In the genomic region with DNA sequence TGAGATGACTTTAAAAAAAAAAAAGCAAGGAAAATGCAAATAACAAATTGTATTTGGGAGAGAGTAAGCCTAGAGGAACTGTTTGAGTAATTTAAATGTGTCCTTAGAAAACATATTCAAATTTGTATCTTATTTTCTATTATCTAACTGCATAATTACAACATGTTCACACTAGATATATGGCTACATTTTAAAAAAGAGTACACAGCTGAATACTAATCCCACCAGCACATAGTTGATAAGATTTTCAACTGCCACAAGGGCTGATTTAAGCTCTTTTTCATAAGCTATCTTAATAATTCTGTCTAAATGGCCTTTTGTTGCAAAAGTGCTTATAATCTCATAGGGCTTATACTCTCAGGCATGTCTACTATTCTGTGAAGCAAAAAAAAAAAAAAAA, we compare ENCODE assay signal across 27 mouse cellular contexts.
"Had no signal": no experiment of that assay in that cellular context is flagged by ENCODE, and none has a peak within 500 bp of the region (broad histone marks: within the 10 kb centered on the region; RNA-seq: fewer than 3 reads in every experiment).

No protein-coding gene starts in this region.

- H3K27ac ChIP-seq: limb, embryonic 10.5 days; limb, embryonic 12.5 days; limb, embryonic 13.5 days; limb, embryonic 15.5 days; liver, embryonic 12.5 days; liver, embryonic 13.5 days; liver, embryonic 14.5 days; liver, embryonic 15.5 days; lung, embryonic 15.5 days; macrophage; midbrain, embryonic 10.5 days; midbrain, embryonic 12.5 days; midbrain, embryonic 13.5 days; midbrain, embryonic 15.5 days had no signal

- H3K4me1 ChIP-seq: limb, embryonic 10.5 days; limb, embryonic 12.5 days; limb, embryonic 13.5 days; limb, embryonic 15.5 days; liver, embryonic 12.5 days; liver, embryonic 13.5 days; liver, embryonic 15.5 days; lung, embryonic 15.5 days; megakaryocyte, embryonic 14.5 days; midbrain, embryonic 10.5 days; midbrain, embryonic 12.5 days; midbrain, embryonic 13.5 days; midbrain, embryonic 15.5 days had no signal

- DNase-seq: left cerebral cortex, postnatal 4 days; liver; liver, embryonic 13.5 days; liver, postnatal 0 days; lung, adult 18-20 months; lung, adult 2 months; lung, embryonic 14.5 days; lung, postnatal 10 days; lung, postnatal 14 days; lung, postnatal 36 days; lung, postnatal 4 days; midbrain, embryonic 14.5 days had no signal

- H3K9ac ChIP-seq: limb, embryonic 12.5 days; limb, embryonic 13.5 days; limb, embryonic 15.5 days; liver, embryonic 12.5 days; liver, embryonic 13.5 days; liver, embryonic 14.5 days; liver, embryonic 15.5 days; liver, postnatal 0 days; lung, embryonic 14.5 days; lung, embryonic 15.5 days; midbrain, embryonic 12.5 days; midbrain, embryonic 13.5 days; midbrain, embryonic 15.5 days had no signal

- H3K27me3 ChIP-seq: limb, embryonic 12.5 days; limb, embryonic 13.5 days; limb, embryonic 15.5 days; liver, embryonic 12.5 days; liver, embryonic 13.5 days; liver, embryonic 15.5 days; lung, embryonic 15.5 days; megakaryocyte, embryonic 14.5 days; midbrain, embryonic 12.5 days; midbrain, embryonic 13.5 days; midbrain, embryonic 15.5 days had no signal

- H3K4me3 ChIP-seq: limb, embryonic 10.5 days; limb, embryonic 12.5 days; limb, embryonic 13.5 days; limb, embryonic 15.5 days; liver, embryonic 12.5 days; liver, embryonic 13.5 days; liver, embryonic 15.5 days; lung, embryonic 15.5 days; megakaryocyte, embryonic 14.5 days; midbrain, embryonic 10.5 days; midbrain, embryonic 12.5 days; midbrain, embryonic 13.5 days; midbrain, embryonic 15.5 days; myocyte had no signal

- H3K36me3 ChIP-seq: limb, embryonic 10.5 days; limb, embryonic 12.5 days; limb, embryonic 13.5 days; limb, embryonic 15.5 days; liver, embryonic 12.5 days; liver, embryonic 13.5 days; liver, embryonic 15.5 days; lung, embryonic 15.5 days; midbrain, embryonic 10.5 days; midbrain, embryonic 12.5 days; midbrain, embryonic 13.5 days; midbrain, embryonic 15.5 days had no signal

- H3K9me3 ChIP-seq: limb, embryonic 10.5 days; limb, embryonic 12.5 days; limb, embryonic 13.5 days; limb, embryonic 15.5 days; liver, embryonic 12.5 days; liver, embryonic 13.5 days; liver, embryonic 15.5 days; lung, embryonic 15.5 days; megakaryocyte, embryonic 14.5 days; midbrain, embryonic 10.5 days; midbrain, embryonic 12.5 days; midbrain, embryonic 13.5 days; midbrain, embryonic 15.5 days had no signal
